Mouse (Mus musculus): Measurements from ENCODE around the gene Syn1. TPM values are rescaled to one million over a fixed set of nuclear protein-coding genes. Genes with fewer than 3 reads are reported as not detected.
A peak's percentile ranks its signal among the peaks of the same experiment; 100 is the strongest.

The Syn1 gene
- polyA plus RNA-seq (2015; fragmentation: Nextera tagmentation; extraction: Ambion mirVana) = 85.6 and 96.9 TPM in 2 replicates

DNA sequence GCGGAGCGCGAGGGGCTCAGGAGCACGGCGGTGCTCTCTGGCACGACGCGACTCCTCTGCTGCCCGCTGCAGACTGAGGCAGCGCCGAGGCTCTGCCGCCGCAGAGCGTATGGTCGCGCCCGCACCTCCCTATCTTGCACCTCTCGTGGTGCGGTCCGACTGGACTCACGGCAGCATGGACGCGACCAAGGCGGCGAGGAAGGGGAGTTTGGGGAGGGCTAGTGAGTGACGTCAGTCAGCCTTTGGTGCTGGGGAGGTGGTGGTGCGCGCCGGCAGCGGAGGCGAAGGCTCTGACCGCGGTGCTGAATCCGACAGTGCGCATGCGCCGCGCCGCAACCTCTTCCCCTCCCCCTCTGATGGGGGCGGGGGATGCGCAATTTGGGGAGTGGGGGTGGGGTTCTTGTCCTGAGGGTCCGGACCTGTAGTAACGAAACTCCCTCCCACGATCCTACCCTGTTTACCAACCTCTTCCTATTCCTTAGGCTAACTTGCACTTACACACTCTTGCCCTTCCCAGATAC, at the start of gene Syn1:
Gene Syn1 (minus strand): TSS at position 161 of the 521 bp plus-strand sequence.
- Histone ChIP-seq H3K9me3 (replicated peaks) (no peaks in the 10 kb centered on the region), H3K36me3 (no peaks in the 10 kb centered on the region), H3K4me3 (replicated peaks) (peak within 1 kb of the TSS; percentile 57), H3K4me2 (peak within 1 kb of the TSS; percentile 59), H3K27me3 (replicated peaks) (no peaks in the 10 kb centered on the region), H3K27ac (replicated peaks) (peak within 1 kb of the TSS; percentile 81), H3K9ac (replicated peaks) (peak within 1 kb of the TSS; percentile 59), H3K4me1 (peaks cover 9% of the 10 kb centered on the region; the same call in 1 of the 2 replicates)
- 13% methylated on average over 41 of the region's 44 CpGs for WGBS
- ATAC-seq (ENCODE audit: low FRiP score) = peak; percentile 96

GRCm38 (mm10) chrX:20961477-20962378, 40.9 kb upstream of the Syn1 start, which contains the start of gene Uxt:
Gene Uxt, minus strand, starts transcription at chrX:20962017.
- peak within 1 kb of the TSS; percentile 45 for H3K9ac ChIP-seq (replicated peaks)
- WGBS = 22% methylated on average over 57 of the region's 57 CpGs
- peak; percentile 96 for ATAC-seq (ENCODE audit: low FRiP score)
- H3K4me3 ChIP-seq (replicated peaks) = peak within 1 kb of the TSS; percentile 50
- H3K27ac ChIP-seq (replicated peaks) = peak within 1 kb of the TSS; percentile 82
- H3K36me3 ChIP-seq = no peaks in the 10 kb centered on the region; the same call in 1 of the 2 replicates
- no peaks in the 10 kb centered on the region for H3K27me3 ChIP-seq (replicated peaks)
- H3K9me3 ChIP-seq (replicated peaks) = no peaks in the 10 kb centered on the region
- H3K4me1 ChIP-seq = peaks cover 2% of the 10 kb centered on the region; the same call in 1 of the 2 replicates
- peak within 1 kb of the TSS; percentile 52 for H3K4me2 ChIP-seq

GRCm38 (mm10) chrX:20950191-20950880, 29.5 kb upstream of the Syn1 start, which contains the start of gene Elk1:
Gene Elk1, minus strand, starts transcription at chrX:20950608.
- ATAC-seq (ENCODE audit: low FRiP score) = peak; percentile 97
- WGBS = 12% methylated on average over 23 of the region's 30 CpGs
- H3K27me3 ChIP-seq (replicated peaks) = no peaks in the 10 kb centered on the region

GRCm38 (mm10) chrX:20946055-20946454, 25.3 kb upstream of the Syn1 start:
- Histone ChIP-seq H3K9me3 (replicated peaks) (no peaks in the 10 kb centered on the region), H3K36me3 (no peaks in the 10 kb centered on the region), H3K9ac (replicated peaks) (no peak overlapping the region), H3K4me3 (replicated peaks) (no peak overlapping the region), H3K4me1 (peaks cover 16% of the 10 kb centered on the region; the same call in 1 of the 2 replicates), H3K27ac (replicated peaks) (no peak overlapping the region), H3K4me2 (no peak overlapping the region), H3K27me3 (replicated peaks) (no peaks in the 10 kb centered on the region)
- ATAC-seq (ENCODE audit: low FRiP score) = no peak
- 11% methylated on average over 4 of the region's 4 CpGs for WGBS

More at GRCm38 (mm10) chrX:20950191-20950880, 29.5 kb upstream of the Syn1 start, which contains the start of gene Elk1:
- H3K9ac ChIP-seq (replicated peaks) = peak within 1 kb of the TSS; percentile 67
- peaks cover 18% of the 10 kb centered on the region; the same call in 1 of the 2 replicates for H3K4me1 ChIP-seq
- no peaks in the 10 kb centered on the region for H3K36me3 ChIP-seq
- H3K9me3 ChIP-seq (replicated peaks) = no peaks in the 10 kb centered on the region
- peak within 1 kb of the TSS; percentile 55 for H3K4me2 ChIP-seq
- H3K4me3 ChIP-seq (replicated peaks) = peak within 1 kb of the TSS; percentile 60
- peak within 1 kb of the TSS; percentile 85 for H3K27ac ChIP-seq (replicated peaks)

GRCm38 (mm10) chrX:20931963-20932362, 11.2 kb upstream of the Syn1 start:
- no peak for ATAC-seq (ENCODE audit: low FRiP score)
- no peaks in the 10 kb centered on the region for H3K4me1 ChIP-seq
- no peaks in the 10 kb centered on the region for H3K27me3 ChIP-seq (replicated peaks)
- H3K9ac ChIP-seq (replicated peaks) = no peak overlapping the region
- H3K9me3 ChIP-seq (replicated peaks) = no peaks in the 10 kb centered on the region
- H3K36me3 ChIP-seq = peaks cover 22% of the 10 kb centered on the region
- no peak overlapping the region for H3K4me3 ChIP-seq (replicated peaks)
- no peak overlapping the region for H3K27ac ChIP-seq (replicated peaks)
- no peak overlapping the region for H3K4me2 ChIP-seq
- 88% methylated on average over 1 of the region's 1 CpGs for WGBS

DNA sequence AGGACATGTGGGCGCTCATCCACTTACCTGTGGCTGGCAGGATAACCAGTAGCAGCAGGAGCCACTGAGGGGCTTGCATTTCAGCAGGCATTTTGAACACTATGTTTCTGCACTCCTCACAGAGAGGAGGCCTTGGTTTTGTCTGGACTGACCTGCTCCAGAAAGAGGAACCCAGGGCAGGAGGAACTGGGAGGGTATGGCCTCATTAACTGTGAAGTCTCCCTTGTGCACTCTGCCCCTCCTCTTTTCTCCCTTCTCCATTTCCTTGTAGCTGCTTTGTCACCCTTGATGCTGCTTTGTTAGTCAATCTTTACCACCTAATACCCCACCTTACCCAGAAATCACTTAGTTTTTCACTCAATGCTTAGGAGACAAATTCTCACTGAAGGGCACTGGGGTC, 10.6 kb upstream of the Syn1 start, which contains the start of gene Cfp:
Gene Cfp (minus strand): TSS at position 192 of the 400 bp plus-strand sequence.
- Histone ChIP-seq H3K4me2 (no peak within 1 kb of the TSS), H3K4me3 (replicated peaks) (no peak within 1 kb of the TSS), H3K27me3 (replicated peaks) (no peaks in the 10 kb centered on the region), H3K9me3 (replicated peaks) (no peaks in the 10 kb centered on the region), H3K27ac (replicated peaks) (no peak within 1 kb of the TSS), H3K36me3 (peaks cover 16% of the 10 kb centered on the region), H3K9ac (replicated peaks) (no peak within 1 kb of the TSS), H3K4me1 (no peaks in the 10 kb centered on the region)
- WGBS = 82% methylated on average over 1 of the region's 1 CpGs
- no peak for ATAC-seq (ENCODE audit: low FRiP score)

GRCm38 (mm10) chrX:20929859-20930258, 9.1 kb upstream of the Syn1 start:
- H3K4me3 ChIP-seq (replicated peaks) = no peak overlapping the region
- H3K36me3 ChIP-seq = peaks cover 5% of the 10 kb centered on the region; the same call in 1 of the 2 replicates
- H3K9me3 ChIP-seq (replicated peaks) = no peaks in the 10 kb centered on the region
- WGBS = 92% methylated on average over 1 of the region's 1 CpGs
- H3K27ac ChIP-seq (replicated peaks) = no peak overlapping the region
- H3K4me1 ChIP-seq = no peaks in the 10 kb centered on the region
- H3K4me2 ChIP-seq = no peak overlapping the region
- no peaks in the 10 kb centered on the region for H3K27me3 ChIP-seq (replicated peaks)
- no peak overlapping the region for H3K9ac ChIP-seq (replicated peaks)
- ATAC-seq (ENCODE audit: low FRiP score) = no peak

- ATAC-seq (ENCODE audit: low FRiP score) = no peak
- H3K4me3 ChIP-seq (replicated peaks) = no peak overlapping the region
- peaks cover 5% of the 10 kb centered on the region; the same call in 1 of the 2 replicates for H3K36me3 ChIP-seq
Observed at GRCm38 (mm10) chrX:20924976-20925375, 4.2 kb upstream of the Syn1 start.

DNA sequence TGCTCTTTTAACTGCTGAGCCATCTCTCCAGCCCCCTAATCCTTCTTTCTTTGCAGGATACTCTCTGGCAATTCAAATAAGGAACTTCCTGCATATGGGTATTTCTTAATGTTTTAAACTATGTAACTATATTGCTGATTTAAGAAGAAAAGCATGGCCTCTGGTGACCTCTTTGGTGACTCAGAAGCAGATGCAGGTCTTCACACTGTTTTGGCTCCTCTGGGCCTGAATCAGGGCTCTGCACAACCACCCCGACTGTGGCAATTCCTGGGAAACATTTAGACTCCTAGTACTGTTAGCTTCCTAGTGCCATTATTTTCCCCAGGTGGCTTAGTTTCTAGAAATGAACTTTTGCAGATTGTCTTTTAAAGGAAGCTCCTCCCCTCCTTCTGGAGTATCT, 2.7 kb upstream of the Syn1 start:
- Histone ChIP-seq H3K36me3 (peaks cover 5% of the 10 kb centered on the region; the same call in 1 of the 2 replicates), H3K27ac (replicated peaks) (no peak overlapping the region), H3K9ac (replicated peaks) (no peak overlapping the region), H3K27me3 (replicated peaks) (no peaks in the 10 kb centered on the region), H3K4me3 (replicated peaks) (no peak overlapping the region), H3K4me1 (0 out of 2 replicates have a peak, but pooled peaks cover 6% of the 10 kb centered on the region), H3K9me3 (replicated peaks) (no peaks in the 10 kb centered on the region), H3K4me2 (no peak overlapping the region)
- 52% methylated on average over 1 of the region's 1 CpGs for WGBS
- ATAC-seq (ENCODE audit: low FRiP score) = no peak

More at GRCm38 (mm10) chrX:20924976-20925375, 4.2 kb upstream of the Syn1 start:
- no peak overlapping the region for H3K9ac ChIP-seq (replicated peaks)
- no peak overlapping the region for H3K27ac ChIP-seq (replicated peaks)
- no peak overlapping the region for H3K4me2 ChIP-seq
- H3K9me3 ChIP-seq (replicated peaks) = no peaks in the 10 kb centered on the region
- no peaks in the 10 kb centered on the region for H3K27me3 ChIP-seq (replicated peaks)
- no peaks in the 10 kb centered on the region for H3K4me1 ChIP-seq

- Histone ChIP-seq H3K4me1 (peaks cover 9% of the 10 kb centered on the region; the same call in 1 of the 2 replicates), H3K27me3 (replicated peaks) (no peaks in the 10 kb centered on the region), H3K36me3 (no peaks in the 10 kb centered on the region), H3K27ac (replicated peaks) (peak overlapping the region; percentile 66), H3K4me2 (peak overlapping the region; percentile 59), H3K9me3 (replicated peaks) (no peaks in the 10 kb centered on the region), H3K4me3 (replicated peaks) (peak overlapping the region; percentile 57), H3K9ac (replicated peaks) (no peak overlapping the region)
- ATAC-seq (ENCODE audit: low FRiP score) = peak; percentile 39
- WGBS = 48% methylated on average over 5 of the region's 5 CpGs
Observed at GRCm38 (mm10) chrX:20921366-20921765, 562 bp upstream of the Syn1 start.

- Histone ChIP-seq H3K27ac (replicated peaks) (peak overlapping the region; percentile 81), H3K36me3 (no peaks in the 10 kb centered on the region), H3K9me3 (replicated peaks) (no peaks in the 10 kb centered on the region), H3K9ac (replicated peaks) (peak overlapping the region; percentile 59), H3K4me3 (replicated peaks) (peak overlapping the region; percentile 57), H3K4me1 (peaks cover 9% of the 10 kb centered on the region; the same call in 1 of the 2 replicates), H3K4me2 (peak overlapping the region; percentile 59), H3K27me3 (replicated peaks) (no peaks in the 10 kb centered on the region)
- WGBS = 19% methylated on average over 30 of the region's 49 CpGs
- ATAC-seq (ENCODE audit: low FRiP score) = peak; percentile 66
Observed at GRCm38 (mm10) chrX:20920249-20920843, 458 bp downstream of the Syn1 start.
